Mouse (Mus musculus): Measurements from ENCODE around the gene Ankrd55. TPM values are rescaled to one million over a fixed set of nuclear protein-coding genes. Genes with fewer than 3 reads are reported as not detected.

Gene Ankrd55
- total and polyA plus RNA-seq, 3 experiments, result not detected

DNA sequence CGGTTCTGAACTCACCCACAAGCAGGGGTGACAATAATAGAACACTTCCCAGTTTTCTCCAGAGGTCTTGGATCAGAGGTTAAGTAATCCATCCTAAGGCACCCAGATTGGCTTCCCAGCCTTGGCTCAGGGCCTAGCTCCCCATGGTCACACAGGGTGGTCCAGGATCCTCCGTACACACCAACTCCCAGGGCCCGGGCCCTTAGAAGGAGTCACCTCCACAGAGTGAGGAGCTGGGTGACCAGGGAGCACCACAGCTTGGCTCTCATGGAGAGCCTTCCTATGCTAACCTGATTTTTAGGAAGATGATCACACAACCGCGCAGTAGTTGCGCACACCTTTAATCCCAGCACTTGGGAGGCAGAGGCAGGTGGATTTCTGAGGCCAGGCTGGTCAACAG is 127.6 kb downstream of the Ankrd55 start:
- no peak for DNase-seq (ENCODE audit: low read depth, low spot score)
- Histone ChIP-seq H3K4me3 (ENCODE audit: control insufficient read depth in 1 of 2, insufficient read depth in 1 of 2, low read depth in 2 of 2, low read length in 2 of 2) (no peak overlapping the region), H3K36me3 (ENCODE audit: control insufficient read depth in 1 of 2, insufficient read depth in 2 of 2, low read length in 2 of 2) (no peaks in the 10 kb centered on the region), H3K27ac (ENCODE audit: control insufficient read depth, low read depth, low read length) (no peak overlapping the region), H3K27me3 (ENCODE audit: control insufficient read depth in 1 of 2, insufficient read depth in 2 of 2, low read length in 2 of 2) (peaks cover 0 to 2% of the 10 kb centered on the region in 2 experiments; a peak in 3 of 4 replicates), H3K9ac (ENCODE audit: control insufficient read depth, low read depth, low read length, poor library complexity, severe bottlenecking) (no peak overlapping the region), H3K9me3 (replicated peaks; ENCODE audit: insufficient read depth, low read length) (no peaks in the 10 kb centered on the region), H3K4me1 (ENCODE audit: control insufficient read depth in 1 of 2, insufficient read depth in 2 of 2, low read length in 2 of 2) (no peaks in the 10 kb centered on the region), H3K79me2 (ENCODE audit: control insufficient read depth, insufficient read depth, low read length, poor library complexity) (no peaks in the 10 kb centered on the region)
- TF ChIP-seq SIN3A (IDR thresholded peaks at IDR 0.05; ENCODE audit: low read length) (no peak), CHD1 (IDR thresholded peaks at IDR 0.05; ENCODE audit: low read depth, low read length) (no peak), MYB (IDR thresholded peaks at IDR 0.05; ENCODE audit: low read depth, low read length) (no peak), SMC3 (IDR thresholded peaks at IDR 0.05; ENCODE audit: low read depth, low read length) (no peak), TBP (IDR thresholded peaks at IDR 0.05; ENCODE audit: low read depth, low read length) (no peak), TAL1 (IDR thresholded peaks at IDR 0.05; ENCODE audit: low read length) (no peak), CHD2 (IDR thresholded peaks at IDR 0.05; ENCODE audit: low read length) (no peak), NELFE (IDR thresholded peaks at IDR 0.05; ENCODE audit: low read depth, low read length) (no peak), POLR2AphosphoS5 (IDR thresholded peaks at IDR 0.05; ENCODE audit: borderline replicate concordance, low read depth, low read length) (no peak), MEF2A (IDR thresholded peaks at IDR 0.05; ENCODE audit: extremely low read depth, insufficient replicate concordance, low read depth, low read length, poor library complexity, severe bottlenecking) (no peak), TCF12 (IDR thresholded peaks at IDR 0.05; ENCODE audit: low read depth, low read length) (no peak)

DNA sequence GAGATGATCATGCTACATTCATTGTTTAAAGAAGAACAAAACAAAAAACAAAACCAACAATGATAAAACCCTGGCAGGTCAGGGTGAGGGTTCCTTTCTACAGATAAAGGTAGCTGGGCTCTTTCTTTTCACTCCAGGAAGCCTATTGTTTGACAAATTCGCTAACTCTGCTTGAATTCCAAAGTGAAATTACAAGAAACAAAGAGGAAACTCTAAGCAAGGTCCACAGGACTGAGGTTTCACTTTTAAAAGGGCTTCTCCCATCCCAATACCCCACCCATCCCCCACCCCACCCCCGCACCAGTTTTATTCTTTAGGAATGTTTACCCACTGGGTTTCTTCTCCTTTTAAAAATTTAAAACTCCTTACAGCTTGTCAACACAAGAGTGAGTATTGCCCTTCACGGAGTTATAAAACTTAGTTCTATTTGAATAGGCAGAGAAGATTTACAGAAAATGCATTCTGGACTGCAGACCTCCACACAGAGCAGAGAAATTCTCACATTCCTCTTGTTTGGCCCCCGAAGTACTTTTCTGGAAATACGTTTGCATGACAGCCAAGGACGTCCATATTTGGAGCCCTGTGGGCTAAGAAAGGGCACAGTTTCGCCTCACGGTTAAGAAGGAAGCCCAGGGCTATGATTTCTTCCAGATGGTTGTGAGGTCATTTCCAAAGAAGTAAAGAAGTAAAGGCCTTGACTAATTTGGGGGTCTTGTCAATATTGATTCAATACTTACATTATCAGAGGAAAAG is 128.3 kb downstream of the Ankrd55 start:
- Histone ChIP-seq H3K36me3 (ENCODE audit: control insufficient read depth in 1 of 2, insufficient read depth in 2 of 2, low read length in 2 of 2) (no peaks in the 10 kb centered on the region), H3K27me3 (ENCODE audit: control insufficient read depth in 1 of 2, insufficient read depth in 2 of 2, low read length in 2 of 2) (peaks cover 0 to 2% of the 10 kb centered on the region in 2 experiments; a peak in 3 of 4 replicates), H3K4me1 (ENCODE audit: control insufficient read depth in 1 of 2, insufficient read depth in 2 of 2, low read length in 2 of 2) (no peaks in the 10 kb centered on the region), H3K79me2 (ENCODE audit: control insufficient read depth, insufficient read depth, low read length, poor library complexity) (no peaks in the 10 kb centered on the region), H3K9ac (ENCODE audit: control insufficient read depth, low read depth, low read length, poor library complexity, severe bottlenecking) (no peak overlapping the region), H3K27ac (ENCODE audit: control insufficient read depth, low read depth, low read length) (no peak overlapping the region), H3K4me3 (ENCODE audit: control insufficient read depth in 1 of 2, insufficient read depth in 1 of 2, low read depth in 2 of 2, low read length in 2 of 2) (no peak overlapping the region), H3K9me3 (replicated peaks; ENCODE audit: insufficient read depth, low read length) (no peaks in the 10 kb centered on the region)
- TF ChIP-seq NELFE (IDR thresholded peaks at IDR 0.05; ENCODE audit: low read depth, low read length) (no peak), ZC3H11A (IDR thresholded peaks at IDR 0.05; ENCODE audit: low read depth, low read length) (no peak), E2F4 (IDR thresholded peaks at IDR 0.05; ENCODE audit: borderline replicate concordance, low read depth, low read length) (no peak), GATA1 (IDR thresholded peaks at IDR 0.05; ENCODE audit: low read depth, low read length) (no peak), JUND (IDR thresholded peaks at IDR 0.05; ENCODE audit: low read depth, low read length) (no peak), USF1 (IDR thresholded peaks at IDR 0.05; ENCODE audit: low read depth, low read length) (no peak), POLR2A (IDR thresholded peaks at IDR 0.05; ENCODE audit: control insufficient read depth in 1 of 2, insufficient read depth in 1 of 2, low read depth in 1 of 2, low read length in 2 of 2, poor library complexity in 1 of 2) (no peak), USF2 (IDR thresholded peaks at IDR 0.05; ENCODE audit: borderline replicate concordance in 1 of 2, insufficient read depth in 1 of 2, low read depth in 1 of 2, low read length in 2 of 2) (no peak), ZMIZ1 (IDR thresholded peaks at IDR 0.05; ENCODE audit: low read depth, low read length) (no peak), NRF1 (IDR thresholded peaks at IDR 0.05; ENCODE audit: insufficient read depth, low read depth, low read length, poor library complexity, severe bottlenecking) (no peak), MAZ (IDR thresholded peaks at IDR 0.05; ENCODE audit: low read depth, low read length) (no peak), CTCF (IDR thresholded peaks at IDR 0.05 in 2 of 3, conservative IDR thresholded peaks at IDR 0.05 in 1 of 3; ENCODE audit: control insufficient read depth in 1 of 3, insufficient read depth in 1 of 3, low read depth in 2 of 3, low read length in 3 of 3, poor library complexity in 1 of 3, severe bottlenecking in 1 of 3) (no peak), CHD2 (IDR thresholded peaks at IDR 0.05; ENCODE audit: low read length) (no peak), ZNF384 (IDR thresholded peaks at IDR 0.05; ENCODE audit: low read depth, low read length) (no peak), MAX (IDR thresholded peaks at IDR 0.05; ENCODE audit: low read length) (no peak), RAD21 (IDR thresholded peaks at IDR 0.05; ENCODE audit: low read depth, low read length) (no peak), SIN3A (IDR thresholded peaks at IDR 0.05; ENCODE audit: low read length) (no peak)
- DNase-seq (ENCODE audit: low read depth, low spot score), result no peak
